Mouse (Mus musculus) small intestine, adult 2 months (tissue): Measurements from ENCODE around the gene Ltb4r1.

Experiments used
- CTCF ChIP-seq: fragments of 200-500 bp; IDR thresholded peaks from 2 replicates; pipeline ENCODE4 v1.5.1; 2012; ENCODE audit warnings: low read depth, mild to moderate bottlenecking, control low read depth, inconsistent platforms, low read length, moderate library complexity, mixed read lengths; ENCODE audit not compliant: insufficient replicate concordance, insufficient read length; ENCODE audit errors: extremely low read depth
- POLR2A ChIP-seq: fragments of 200-500 bp; IDR thresholded peaks from 2 replicates; pipeline ENCODE4 v1.6.1; 2012; ENCODE audit warnings: low read depth, mild to moderate bottlenecking, control low read depth, inconsistent platforms, low read length, moderate library complexity

DNA sequence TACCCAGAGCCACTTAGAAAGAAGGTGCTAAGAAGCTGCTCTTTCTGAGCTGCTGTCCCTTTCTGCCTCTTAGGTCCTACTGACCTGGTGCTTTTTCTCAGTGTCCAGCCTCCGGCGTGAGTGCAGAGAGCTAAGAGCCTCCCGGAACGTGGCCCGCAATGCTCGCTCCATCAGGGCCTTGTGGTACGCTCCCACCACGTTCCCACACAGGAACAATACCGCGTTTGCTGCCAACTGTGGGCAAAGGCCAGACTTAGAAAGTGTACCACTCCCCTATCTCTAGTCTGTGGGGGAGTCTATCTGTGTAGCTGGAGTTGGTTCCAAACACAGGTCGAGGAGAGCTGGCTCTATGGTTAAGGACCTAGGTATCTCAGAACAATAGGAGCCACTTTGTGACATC, 15.0 kb downstream of the Ltb4r1 start:
- TF ChIP-seq CTCF (no peak), POLR2A (no peak)
